5 mouse cellular contexts compared by ENCODE assay signal in genomic region chr5:149527292-149527691, GRCm38 (mm10). TPM values are rescaled to one million over a fixed set of nuclear protein-coding genes. Genes with fewer than 3 reads are reported as not detected.
"Had no signal": no experiment of that assay in that cellular context is flagged by ENCODE, and none has a peak within 500 bp of the region (broad histone marks: within the 10 kb centered on the region; RNA-seq: fewer than 3 reads in every experiment).

No protein-coding gene starts in this region.

RNA-seq across cellular contexts. Expression of gene Wdr95, which starts 1.2 kb away (rescaled TPM):
- polyA plus RNA-seq: limb, embryonic 10.5 days; liver, embryonic 11.5 days; liver, embryonic 15.5 days; midbrain, embryonic 10.5 days; small intestine, adult 2 months had no signal
